Mouse (Mus musculus): ENCODE measurements around the gene Ms4a6c.

GRCm38 (mm10) chr19:11491406-11492189 lies 22.4 kb downstream of the Ms4a6c start:
- TF ChIP-seq POLR2A (IDR thresholded peaks at IDR 0.05; ENCODE audit: insufficient read depth, low read length): no peak
- TF ChIP-seq CTCF (IDR thresholded peaks at IDR 0.05; ENCODE audit: low read depth, low read length): no peak

Data from ES-Bruce4 (cell line).